In genomic region chr1:135637574-135638008, GRCm38 (mm10) we compare ENCODE assay signal across 14 mouse cellular contexts. TPM values are rescaled to one million over a fixed set of nuclear protein-coding genes. Genes with fewer than 3 reads are reported as not detected.
DNase-seq lines count a peak whose midpoint lies in the region; ATAC-seq and TF ChIP-seq lines count a peak whose summit lies in the region.
"Had no signal": no experiment of that assay in that cellular context is flagged by ENCODE, and none has a peak within 500 bp of the region (broad histone marks: within the 10 kb centered on the region; RNA-seq: fewer than 3 reads in every experiment).

No protein-coding gene starts in this region.

- DNase-seq in hindbrain, embryonic 11.5 days (ENCODE audit: low spot score) = no peak
- DNase-seq in hindbrain, embryonic 10.5 days (ENCODE audit: low spot score) = no peak
- DNase-seq in brain, adult 2 months (ENCODE audit: low read depth, low spot score) = peak; percentile 75
- DNase-seq in urinary bladder, postnatal 4 days (ENCODE audit: low spot score in 2 of 2) = no peak
- DNase-seq in adrenal gland, adult (ENCODE audit: inconsistent age in 2 of 2, low spot score in 1 of 2) = no peak
- DNase-seq in spleen, postnatal 4 days (ENCODE audit: low spot score in 2 of 2) = no peak
- DNase-seq: gastrocnemius, postnatal 14 days; heart, postnatal 4 days; kidney, postnatal 10 days; right cerebral cortex, postnatal 4 days had no signal

- WGBS in hindbrain, embryonic 11.5 days = 6% methylated on average over 3 of the region's 3 CpGs
- WGBS in hindbrain, embryonic 10.5 days = 20% methylated on average over 3 of the region's 3 CpGs
- 10% methylated on average over 3 of the region's 3 CpGs for WGBS in midbrain, embryonic 12.5 days

- no peaks in the 10 kb centered on the region for H3K27me3 ChIP-seq in hindbrain, embryonic 11.5 days (ENCODE audit: control insufficient read depth, insufficient read depth, low read length)
- H3K27me3 ChIP-seq in hindbrain, embryonic 10.5 days (ENCODE audit: insufficient read depth, poor library complexity, severe bottlenecking) = no peaks in the 10 kb centered on the region
- no peaks in the 10 kb centered on the region for H3K27me3 ChIP-seq in E14TG2a.4 (ENCODE audit: insufficient read depth, low read length)
- H3K27me3 ChIP-seq in midbrain, embryonic 12.5 days = no peaks in the 10 kb centered on the region

- no peak overlapping the region for H3K9ac ChIP-seq in hindbrain, embryonic 11.5 days (ENCODE audit: low read depth, low read length)
- no peak overlapping the region for H3K9ac ChIP-seq in midbrain, embryonic 12.5 days (replicated peaks)

- no peaks in the 10 kb centered on the region for H3K9me3 ChIP-seq in hindbrain, embryonic 11.5 days (ENCODE audit: control insufficient read depth, low read length)
- no peaks in the 10 kb centered on the region for H3K9me3 ChIP-seq in hindbrain, embryonic 10.5 days
- H3K9me3 ChIP-seq in E14TG2a.4 (ENCODE audit: low read length) = no peaks in the 10 kb centered on the region
- no peaks in the 10 kb centered on the region for H3K9me3 ChIP-seq in midbrain, embryonic 12.5 days

- no peak overlapping the region for H3K4me3 ChIP-seq in hindbrain, embryonic 11.5 days (ENCODE audit: low read depth, low read length)
- no peak overlapping the region for H3K4me3 ChIP-seq in hindbrain, embryonic 10.5 days
- 0 out of 2 replicates have a peak overlapping the region, but pooled peaks have one; percentile 13 for H3K4me3 ChIP-seq in E14TG2a.4 (replicated peaks; ENCODE audit: low read length)
- no peak overlapping the region for H3K4me3 ChIP-seq in midbrain, embryonic 12.5 days

- TF ChIP-seq CTCF in E14TG2a.4 (conservative IDR thresholded peaks at IDR 0.05; ENCODE audit: low read length) = no peak

- H3K36me3 ChIP-seq in hindbrain, embryonic 11.5 days (ENCODE audit: control insufficient read depth, insufficient read depth, low read length) = no peaks in the 10 kb centered on the region
- no peaks in the 10 kb centered on the region for H3K36me3 ChIP-seq in hindbrain, embryonic 10.5 days
- 0 out of 2 replicates have a peak, but pooled peaks cover 3% of the 10 kb centered on the region for H3K36me3 ChIP-seq in E14TG2a.4 (ENCODE audit: insufficient read depth, low read length)
- H3K36me3 ChIP-seq in midbrain, embryonic 12.5 days = no peaks in the 10 kb centered on the region

- no peak for ATAC-seq in hindbrain, embryonic 11.5 days (ENCODE audit: low FRiP score)
- peak; percentile 60; the same call in 1 of the 2 replicates for ATAC-seq in midbrain, embryonic 12.5 days (ENCODE audit: low FRiP score, low read depth)

- H3K27ac ChIP-seq in hindbrain, embryonic 11.5 days (ENCODE audit: low read depth, low read length) = 0 out of 2 replicates have a peak overlapping the region, but pooled peaks have one; percentile 30
- no peak overlapping the region for H3K27ac ChIP-seq in hindbrain, embryonic 10.5 days
- H3K27ac ChIP-seq in midbrain, embryonic 12.5 days (replicated peaks) = peak overlapping the region; percentile 63
- H3K27ac ChIP-seq: stomach, postnatal 0 days had no signal

- H3K4me1 ChIP-seq in hindbrain, embryonic 11.5 days (replicated peaks; ENCODE audit: control insufficient read depth, insufficient read depth, low read length) = peaks cover 5% of the 10 kb centered on the region; the same call in 1 of the 2 replicates
- H3K4me1 ChIP-seq in hindbrain, embryonic 10.5 days (replicated peaks) = peaks cover 39% of the 10 kb centered on the region
- H3K4me1 ChIP-seq in E14TG2a.4 (replicated peaks; ENCODE audit: low read depth, low read length) = peaks cover 75% of the 10 kb centered on the region
- peaks cover 22% of the 10 kb centered on the region for H3K4me1 ChIP-seq in midbrain, embryonic 12.5 days

- H3K4me2 ChIP-seq in hindbrain, embryonic 11.5 days (replicated peaks; ENCODE audit: low read depth, low read length) = no peak overlapping the region
- H3K4me2 ChIP-seq in midbrain, embryonic 12.5 days (replicated peaks) = no peak overlapping the region
- H3K4me2 ChIP-seq: liver, embryonic 11.5 days had no signal

RNA-seq across cellular contexts. Expression of gene Nav1, which starts 30.5 kb away (rescaled TPM):
- 16.9 and 21.0 TPM in 2 replicates for polyA plus RNA-seq in hindbrain, embryonic 11.5 days (2014; fragmentation: Nextera tagmentation; extraction: Ambion mirVana)
- 16.1 and 19.3 TPM in 2 replicates for polyA plus RNA-seq in hindbrain, embryonic 10.5 days (2016; fragmentation: Nextera tagmentation; extraction: Ambion mirVana)
- polyA plus RNA-seq in midbrain, embryonic 12.5 days (2016; fragmentation: Nextera tagmentation; extraction: Ambion mirVana) = 25.1 and 25.6 TPM in 2 replicates
